Mouse (Mus musculus) bone marrow, adult 2 months (tissue): ENCODE data around the gene Mpdz.

Experiments
- CTCF ChIP-seq: fragments of 200-500 bp; IDR thresholded peaks from 2 replicates; pipeline ENCODE4 v1.5.1; 2011; ENCODE audit warnings: low read length, control low read depth; ENCODE audit not compliant: control insufficient read depth, insufficient read depth
- POLR2A ChIP-seq: fragments of 200-500 bp; IDR thresholded peaks from 2 replicates; pipeline ENCODE4 v1.6.1; 2011; ENCODE audit warnings: low read depth, mild to moderate bottlenecking, control low read depth, low read length, borderline replicate concordance; ENCODE audit not compliant: control insufficient read depth

GRCm38 (mm10) chr4:81280098-81280497 lies 162.5 kb downstream of the Mpdz start:
- TF ChIP-seq POLR2A: no peak
- no peak for TF ChIP-seq CTCF
